Mouse (Mus musculus) bone marrow macrophage, adult 2 months (primary cell): ENCODE results near the gene Mid1.
"Not testable (repeated sequence)": the region's sequence is repeated elsewhere in the genome, so short reads cannot be mapped to it uniquely, and the experiment has no call there.

Experiments used
- CTCF ChIP-seq: IDR thresholded peaks from 2 replicates; pipeline ENCODE4 v1.5.1; 2012; ENCODE audit warnings: low read depth, mild to moderate bottlenecking, low read length, moderate library complexity
- POLR2A ChIP-seq: IDR thresholded peaks from 2 replicates; pipeline ENCODE4 v1.6.1; 2012; ENCODE audit warnings: mild to moderate bottlenecking, low read depth, low read length, borderline replicate concordance

GRCm38 (mm10) chrX:169983401-169984165 lies 298.6 kb downstream of the Mid1 start:
- not testable (repeated sequence) for TF ChIP-seq CTCF, POLR2A
